Mouse (Mus musculus): ENCODE results near the gene Slc23a2. TPM values are rescaled to one million over a fixed set of nuclear protein-coding genes. Genes with fewer than 3 reads are reported as not detected.

Gene Slc23a2
- polyA plus RNA-seq, 1 experiment from 2014 or later, result 5.1 TPM

GRCm38 (mm10) chr2:132093298-132093697, 51.6 kb downstream of the Slc23a2 start:
- Histone ChIP-seq H3K4me2 (no peak overlapping the region), H3K9ac (no peak overlapping the region), H3K4me1 (peaks cover 28% of the 10 kb centered on the region), H3K36me3 (peaks cover 10% of the 10 kb centered on the region), H3K27me3 (replicated peaks) (no peaks in the 10 kb centered on the region), H3K27ac (no peak overlapping the region), H3K9me3 (replicated peaks) (no peaks in the 10 kb centered on the region), H3K4me3 (no peak overlapping the region)
- no peak for ATAC-seq
- 76% methylated on average over 1 of the region's 1 CpGs for WGBS (ENCODE audit: insufficient replicate concordance)

DNA sequence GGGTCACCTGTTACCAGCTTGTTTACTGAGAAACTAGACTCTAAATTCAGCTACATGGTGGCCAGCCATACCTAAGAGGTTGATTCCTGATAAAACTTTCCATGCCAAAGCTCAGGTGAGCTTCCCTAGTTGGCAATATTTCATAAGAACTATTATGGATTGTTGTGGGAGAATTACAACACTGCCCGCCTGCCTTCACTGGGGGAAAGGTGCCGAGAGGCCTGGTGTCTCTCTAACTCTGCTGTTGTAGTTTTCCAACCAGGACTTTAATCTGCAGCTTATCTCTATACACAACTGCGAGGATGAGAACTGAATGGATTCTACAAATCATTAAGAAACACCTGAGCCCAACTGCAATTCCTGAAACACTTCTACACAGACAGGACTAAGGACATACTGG, 52.2 kb downstream of the Slc23a2 start:
- no peaks in the 10 kb centered on the region for H3K9me3 ChIP-seq (replicated peaks)
- no peak overlapping the region for H3K4me2 ChIP-seq
- peaks cover 7% of the 10 kb centered on the region; the same call in 1 of the 2 replicates for H3K36me3 ChIP-seq
- no peak for ATAC-seq
- no peaks in the 10 kb centered on the region for H3K27me3 ChIP-seq (replicated peaks)
- no peak overlapping the region for H3K27ac ChIP-seq
- peaks cover 28% of the 10 kb centered on the region for H3K4me1 ChIP-seq
- 67% methylated on average over 3 of the region's 3 CpGs for WGBS (ENCODE audit: insufficient replicate concordance)
- no peak overlapping the region for H3K4me3 ChIP-seq
- no peak overlapping the region for H3K9ac ChIP-seq

DNA sequence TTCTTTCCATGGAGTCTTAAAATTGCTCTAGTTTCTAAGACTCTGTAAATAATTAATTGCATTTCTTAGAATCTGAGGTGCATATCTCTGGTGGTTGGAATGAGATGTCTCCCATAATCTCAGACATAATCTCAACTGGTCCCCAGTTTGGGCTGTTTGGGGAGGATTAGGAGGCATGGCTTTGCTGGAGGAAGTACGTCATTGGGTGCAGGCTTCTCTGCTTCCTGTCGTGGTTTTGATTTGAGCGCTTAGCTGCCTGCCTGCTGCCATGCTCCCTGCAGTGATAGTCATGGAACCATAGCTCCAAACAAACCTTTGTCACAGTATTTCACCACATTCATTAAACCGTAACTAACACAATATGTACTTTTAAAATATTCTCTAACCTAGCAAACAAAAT, 53.2 kb downstream of the Slc23a2 start:
- Histone ChIP-seq H3K4me2 (no peak overlapping the region), H3K27me3 (replicated peaks) (no peaks in the 10 kb centered on the region), H3K36me3 (peaks cover 7% of the 10 kb centered on the region; the same call in 1 of the 2 replicates), H3K9me3 (replicated peaks) (no peaks in the 10 kb centered on the region), H3K4me1 (peaks cover 28% of the 10 kb centered on the region), H3K9ac (no peak overlapping the region), H3K27ac (no peak overlapping the region), H3K4me3 (no peak overlapping the region)
- no peak for ATAC-seq
- WGBS (ENCODE audit: insufficient replicate concordance), result 47% methylated on average over 4 of the region's 4 CpGs

DNA sequence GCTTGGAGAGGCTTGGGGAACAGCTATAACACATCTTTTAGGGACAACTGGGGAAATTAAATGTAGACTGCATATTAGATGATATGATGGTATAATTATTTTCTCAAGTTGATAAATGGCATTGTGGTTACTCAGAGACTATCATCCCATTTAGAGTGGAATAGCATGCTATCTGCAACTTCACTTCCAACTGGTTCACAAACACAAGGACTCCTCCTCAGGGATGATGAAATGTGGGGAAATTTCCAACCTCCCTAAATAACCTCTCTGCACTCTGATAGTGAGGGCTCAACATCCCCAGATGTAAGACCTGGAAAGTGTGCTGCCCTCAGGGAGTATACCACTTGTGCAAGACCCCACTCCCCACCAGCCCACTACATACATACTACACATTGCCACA, 60.1 kb downstream of the Slc23a2 start:
- no peak for ATAC-seq
- no peak overlapping the region for H3K4me2 ChIP-seq
- H3K4me3 ChIP-seq, result no peak overlapping the region
- no peaks in the 10 kb centered on the region for H3K27me3 ChIP-seq (replicated peaks)
- H3K9ac ChIP-seq, result no peak overlapping the region
- no peaks in the 10 kb centered on the region for H3K9me3 ChIP-seq (replicated peaks)
- H3K36me3 ChIP-seq, result 0 out of 2 replicates have a peak, but pooled peaks cover 4% of the 10 kb centered on the region
- no peak overlapping the region for H3K27ac ChIP-seq
- H3K4me1 ChIP-seq, result no peaks in the 10 kb centered on the region

GRCm38 (mm10) chr2:132084396-132084795, 60.5 kb downstream of the Slc23a2 start:
- no peak for ATAC-seq
- Histone ChIP-seq H3K4me3 (no peak overlapping the region), H3K36me3 (0 out of 2 replicates have a peak, but pooled peaks cover 4% of the 10 kb centered on the region), H3K4me2 (no peak overlapping the region), H3K9me3 (replicated peaks) (no peaks in the 10 kb centered on the region), H3K27me3 (replicated peaks) (no peaks in the 10 kb centered on the region), H3K4me1 (no peaks in the 10 kb centered on the region), H3K27ac (no peak overlapping the region), H3K9ac (no peak overlapping the region)
- 76% methylated on average over 5 of the region's 5 CpGs for WGBS (ENCODE audit: insufficient replicate concordance)

DNA sequence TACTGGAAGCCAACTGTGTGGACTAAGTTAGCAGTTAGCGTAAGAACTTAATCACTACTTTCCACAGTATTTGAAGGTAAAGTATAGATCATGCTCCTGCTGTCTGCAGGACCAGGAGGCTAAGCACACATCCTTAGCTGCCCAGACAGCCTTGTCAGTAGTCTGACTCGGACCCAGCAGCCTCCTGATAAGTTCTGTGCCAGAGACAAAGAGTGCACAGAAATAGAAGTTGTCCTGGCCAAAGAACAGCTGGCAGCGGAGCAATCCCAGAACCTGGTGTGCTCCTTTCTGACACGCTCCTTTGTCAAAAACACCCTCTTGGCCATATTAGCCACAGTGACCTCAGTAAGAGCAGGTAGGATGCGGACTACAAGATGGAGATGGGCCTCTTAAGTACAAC, 65.8 kb downstream of the Slc23a2 start:
- no peak overlapping the region for H3K9ac ChIP-seq
- H3K9me3 ChIP-seq (replicated peaks), result no peaks in the 10 kb centered on the region
- no peak for ATAC-seq
- no peak overlapping the region for H3K4me3 ChIP-seq
- H3K4me1 ChIP-seq, result no peaks in the 10 kb centered on the region
- H3K27ac ChIP-seq, result no peak overlapping the region
- no peak overlapping the region for H3K4me2 ChIP-seq
- H3K27me3 ChIP-seq (replicated peaks), result no peaks in the 10 kb centered on the region
- peaks cover 12% of the 10 kb centered on the region for H3K36me3 ChIP-seq
- WGBS (ENCODE audit: insufficient replicate concordance), result 74% methylated on average over 5 of the region's 5 CpGs

GRCm38 (mm10) chr2:132073052-132073451, 71.9 kb downstream of the Slc23a2 start:
- no peak overlapping the region for H3K4me2 ChIP-seq
- H3K27ac ChIP-seq, result no peak overlapping the region
- 88% methylated on average over 3 of the region's 3 CpGs for WGBS (ENCODE audit: insufficient replicate concordance)
- H3K36me3 ChIP-seq, result peaks cover 37% of the 10 kb centered on the region
- H3K9ac ChIP-seq, result no peak overlapping the region
- H3K9me3 ChIP-seq (replicated peaks), result no peaks in the 10 kb centered on the region
- no peak for ATAC-seq
- H3K4me1 ChIP-seq, result no peaks in the 10 kb centered on the region
- no peak overlapping the region for H3K4me3 ChIP-seq
- no peaks in the 10 kb centered on the region for H3K27me3 ChIP-seq (replicated peaks)

DNA sequence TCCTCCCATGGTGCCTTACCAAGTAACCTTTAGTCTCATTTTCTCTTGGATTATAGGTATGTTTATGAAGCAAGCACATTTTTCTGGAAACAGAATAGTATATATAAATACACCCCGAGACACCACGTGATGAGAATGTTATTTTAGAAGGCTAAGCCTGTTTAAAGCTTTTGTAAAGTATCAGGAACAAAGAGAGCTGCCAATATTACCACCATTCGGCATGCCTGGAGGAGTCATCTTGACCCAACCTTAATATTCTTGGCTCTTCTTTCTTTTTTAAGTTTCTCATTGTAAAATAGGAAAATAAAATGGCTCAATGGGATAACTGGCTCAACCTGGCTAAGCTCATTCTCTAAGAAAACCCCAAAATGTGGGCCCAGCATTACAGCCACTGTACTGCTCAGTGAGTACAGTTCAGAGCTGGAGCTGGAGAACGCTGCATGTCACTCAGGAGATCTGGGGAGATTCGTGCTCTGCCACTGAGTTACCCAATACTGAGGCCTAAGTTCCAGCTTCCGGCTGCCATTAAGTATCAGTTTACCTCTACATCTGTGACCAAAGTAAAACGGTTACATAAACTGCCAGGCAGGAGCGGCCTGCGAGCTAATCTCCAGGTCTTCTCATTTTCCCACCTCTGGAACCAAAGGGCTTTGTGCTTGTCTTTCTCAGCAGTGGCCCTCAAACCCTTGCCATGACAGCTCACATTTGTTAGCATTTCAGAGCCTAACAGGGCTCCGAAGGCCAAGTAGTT, 74.7 kb downstream of the Slc23a2 start:
- H3K36me3 ChIP-seq, result peaks cover 36% of the 10 kb centered on the region
- H3K9ac ChIP-seq, result no peak overlapping the region
- no peak overlapping the region for H3K4me2 ChIP-seq
- 83% methylated on average over 10 of the region's 10 CpGs for WGBS (ENCODE audit: insufficient replicate concordance)
- no peaks in the 10 kb centered on the region for H3K27me3 ChIP-seq (replicated peaks)
- no peak overlapping the region for H3K4me3 ChIP-seq
- ATAC-seq, result no peak
- H3K4me1 ChIP-seq, result no peaks in the 10 kb centered on the region
- no peak overlapping the region for H3K27ac ChIP-seq
- no peaks in the 10 kb centered on the region for H3K9me3 ChIP-seq (replicated peaks)

GRCm38 (mm10) chr2:132064185-132064831, 80.6 kb downstream of the Slc23a2 start:
- Histone ChIP-seq H3K9me3 (replicated peaks) (no peaks in the 10 kb centered on the region), H3K4me1 (no peaks in the 10 kb centered on the region), H3K27me3 (replicated peaks) (no peaks in the 10 kb centered on the region), H3K4me3 (no peak overlapping the region), H3K27ac (no peak overlapping the region), H3K4me2 (no peak overlapping the region), H3K36me3 (peaks cover 11% of the 10 kb centered on the region; the same call in 1 of the 2 replicates), H3K9ac (no peak overlapping the region)
- no peak for ATAC-seq
- 73% methylated on average over 11 of the region's 11 CpGs for WGBS (ENCODE audit: insufficient replicate concordance)

- Histone ChIP-seq H3K27me3 (replicated peaks) (no peaks in the 10 kb centered on the region), H3K4me2 (no peak overlapping the region), H3K9ac (no peak overlapping the region), H3K4me1 (no peaks in the 10 kb centered on the region), H3K9me3 (replicated peaks) (no peaks in the 10 kb centered on the region), H3K27ac (no peak overlapping the region), H3K36me3 (peaks cover 11% of the 10 kb centered on the region; the same call in 1 of the 2 replicates), H3K4me3 (no peak overlapping the region)
- no peak for ATAC-seq
- WGBS (ENCODE audit: insufficient replicate concordance), result 90% methylated on average over 3 of the region's 3 CpGs
Measured at GRCm38 (mm10) chr2:132063776-132064175, 81.1 kb downstream of the Slc23a2 start.

- Histone ChIP-seq H3K27me3 (replicated peaks) (no peaks in the 10 kb centered on the region), H3K9me3 (replicated peaks) (no peaks in the 10 kb centered on the region), H3K36me3 (peaks cover 24% of the 10 kb centered on the region), H3K4me2 (no peak overlapping the region), H3K4me3 (no peak overlapping the region), H3K9ac (no peak overlapping the region), H3K4me1 (no peaks in the 10 kb centered on the region), H3K27ac (no peak overlapping the region)
- ATAC-seq, result no peak
- WGBS (ENCODE audit: insufficient replicate concordance), result 85% methylated on average over 11 of the region's 11 CpGs
Measured at GRCm38 (mm10) chr2:132061884-132062283, 83.0 kb downstream of the Slc23a2 start.

- H3K9ac ChIP-seq, result no peak overlapping the region
- ATAC-seq, result no peak
Measured at GRCm38 (mm10) chr2:132059919-132060318, 85.0 kb downstream of the Slc23a2 start.

More at GRCm38 (mm10) chr2:132059919-132060318, 85.0 kb downstream of the Slc23a2 start:
- H3K9me3 ChIP-seq (replicated peaks), result no peaks in the 10 kb centered on the region
- H3K4me3 ChIP-seq, result no peak overlapping the region
- no peak overlapping the region for H3K4me2 ChIP-seq
- H3K36me3 ChIP-seq, result peaks cover 33% of the 10 kb centered on the region
- H3K27ac ChIP-seq, result no peak overlapping the region
- WGBS (ENCODE audit: insufficient replicate concordance), result 78% methylated on average over 8 of the region's 8 CpGs
- no peaks in the 10 kb centered on the region for H3K27me3 ChIP-seq (replicated peaks)
- no peaks in the 10 kb centered on the region for H3K4me1 ChIP-seq
